Mouse (Mus musculus): ENCODE data around the gene Jakmip3. TPM values are rescaled to one million over a fixed set of nuclear protein-coding genes. Genes with fewer than 3 reads are reported as not detected.
A peak's percentile ranks its signal among the peaks of the same experiment; 100 is the strongest.

Jakmip3 gene
- polyA plus RNA-seq, 1 experiment from 2014 or later: 0.12 TPM

- no peaks in the 10 kb centered on the region for H3K4me1 ChIP-seq (ENCODE audit: control insufficient read depth, insufficient read depth, low read length)
- no peaks in the 10 kb centered on the region for H3K36me3 ChIP-seq (ENCODE audit: control insufficient read depth, insufficient read depth, low read length)
- H3K27me3 ChIP-seq (ENCODE audit: control insufficient read depth, insufficient read depth, low read length): no peaks in the 10 kb centered on the region
- H3K4me3 ChIP-seq (ENCODE audit: low read depth, low read length): no peak overlapping the region
- ATAC-seq (ENCODE audit: insufficient number of reproducible peaks, insufficient read depth, low FRiP score, low read depth): no peak
- no peaks in the 10 kb centered on the region for H3K9me3 ChIP-seq (ENCODE audit: control insufficient read depth, low read depth, low read length)
- WGBS: 68% methylated on average over 7 of the region's 7 CpGs
- no peak overlapping the region for H3K4me2 ChIP-seq (replicated peaks; ENCODE audit: low read depth, low read length)
- no peak overlapping the region for H3K27ac ChIP-seq (ENCODE audit: low read length)
- H3K9ac ChIP-seq (replicated peaks; ENCODE audit: low read depth, low read length): no peak overlapping the region
Observed at GRCm38 (mm10) chr7:139009786-139010502, 69.4 kb downstream of the Jakmip3 start.

DNA sequence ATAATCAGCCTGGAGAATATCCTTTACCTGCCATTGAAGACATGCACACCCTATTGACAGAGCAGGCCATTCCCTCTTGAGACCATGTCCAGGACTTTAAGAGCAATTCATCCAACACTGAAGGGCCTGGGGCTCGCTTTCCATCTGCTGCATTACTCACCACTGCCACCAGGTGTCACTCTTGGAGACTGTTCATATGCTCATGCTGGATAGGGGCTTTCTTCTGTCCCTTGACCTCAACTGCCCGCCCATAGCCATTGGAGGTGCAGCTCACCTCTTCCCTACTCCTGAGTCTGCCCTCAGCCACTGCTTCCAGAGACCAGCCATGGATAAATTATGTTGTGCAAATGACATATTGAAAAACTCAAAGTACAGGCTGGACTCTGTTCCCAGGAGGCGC is 70.5 kb downstream of the Jakmip3 start:
- 39% methylated on average over 3 of the region's 3 CpGs for WGBS

GRCm38 (mm10) chr7:139011586-139011985 is 71.1 kb downstream of the Jakmip3 start:
- H3K4me3 ChIP-seq (ENCODE audit: low read depth, low read length): no peak overlapping the region
- 88% methylated on average over 2 of the region's 2 CpGs for WGBS

More for the DNA sequence above, 70.5 kb downstream of the Jakmip3 start:
- Histone ChIP-seq H3K9me3 (ENCODE audit: control insufficient read depth, low read depth, low read length) (no peaks in the 10 kb centered on the region), H3K36me3 (ENCODE audit: control insufficient read depth, insufficient read depth, low read length) (no peaks in the 10 kb centered on the region), H3K4me2 (replicated peaks; ENCODE audit: low read depth, low read length) (no peak overlapping the region), H3K27me3 (ENCODE audit: control insufficient read depth, insufficient read depth, low read length) (no peaks in the 10 kb centered on the region), H3K4me1 (ENCODE audit: control insufficient read depth, insufficient read depth, low read length) (no peaks in the 10 kb centered on the region), H3K27ac (ENCODE audit: low read length) (no peak overlapping the region), H3K9ac (replicated peaks; ENCODE audit: low read depth, low read length) (no peak overlapping the region), H3K4me3 (ENCODE audit: low read depth, low read length) (no peak overlapping the region)
- ATAC-seq (ENCODE audit: insufficient number of reproducible peaks, insufficient read depth, low FRiP score, low read depth): no peak

DNA sequence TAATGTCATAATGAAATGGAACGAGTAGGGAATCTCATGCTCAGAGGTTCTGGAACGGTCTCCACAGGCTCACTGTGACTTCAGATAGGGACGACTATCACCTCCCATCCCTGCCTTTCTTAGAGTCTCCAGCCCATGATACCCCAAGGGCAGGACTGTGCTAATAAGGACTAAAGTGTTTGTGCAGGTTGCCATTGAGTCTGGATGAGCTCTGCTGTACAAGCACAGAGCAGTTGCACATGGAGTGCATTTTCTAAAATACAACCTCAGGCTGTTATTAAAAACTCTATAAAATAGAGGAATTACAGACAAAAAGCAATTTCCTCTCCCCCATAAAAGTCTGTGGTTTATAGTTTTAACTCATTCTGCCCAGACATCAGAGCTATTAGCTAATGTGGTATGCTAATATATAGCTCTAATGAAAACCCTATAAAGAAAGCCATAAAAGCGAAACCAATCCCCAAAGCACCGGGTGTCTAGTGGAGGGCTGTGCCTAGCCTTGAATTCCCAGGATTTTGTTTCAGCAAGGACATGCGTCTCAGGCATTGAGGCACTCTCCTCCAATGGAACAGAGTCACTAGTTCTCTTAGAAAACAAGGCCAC is 72.3 kb downstream of the Jakmip3 start:
- no peak overlapping the region for H3K4me3 ChIP-seq (ENCODE audit: low read depth, low read length)
- H3K9ac ChIP-seq (replicated peaks; ENCODE audit: low read depth, low read length): no peak overlapping the region
- H3K9me3 ChIP-seq (ENCODE audit: control insufficient read depth, low read depth, low read length): no peaks in the 10 kb centered on the region
- no peaks in the 10 kb centered on the region for H3K27me3 ChIP-seq (ENCODE audit: control insufficient read depth, insufficient read depth, low read length)
- no peak overlapping the region for H3K27ac ChIP-seq (ENCODE audit: low read length)
- no peak for ATAC-seq (ENCODE audit: insufficient number of reproducible peaks, insufficient read depth, low FRiP score, low read depth)
- 79% methylated on average over 6 of the region's 6 CpGs for WGBS
- H3K4me2 ChIP-seq (replicated peaks; ENCODE audit: low read depth, low read length): no peak overlapping the region
- H3K36me3 ChIP-seq (ENCODE audit: control insufficient read depth, insufficient read depth, low read length): no peaks in the 10 kb centered on the region
- no peaks in the 10 kb centered on the region for H3K4me1 ChIP-seq (ENCODE audit: control insufficient read depth, insufficient read depth, low read length)

More at GRCm38 (mm10) chr7:139011586-139011985, 71.1 kb downstream of the Jakmip3 start:
- no peak overlapping the region for H3K9ac ChIP-seq (replicated peaks; ENCODE audit: low read depth, low read length)
- no peak overlapping the region for H3K27ac ChIP-seq (ENCODE audit: low read length)
- H3K36me3 ChIP-seq (ENCODE audit: control insufficient read depth, insufficient read depth, low read length): no peaks in the 10 kb centered on the region
- H3K9me3 ChIP-seq (ENCODE audit: control insufficient read depth, low read depth, low read length): no peaks in the 10 kb centered on the region
- H3K27me3 ChIP-seq (ENCODE audit: control insufficient read depth, insufficient read depth, low read length): no peaks in the 10 kb centered on the region
- no peak for ATAC-seq (ENCODE audit: insufficient number of reproducible peaks, insufficient read depth, low FRiP score, low read depth)
- no peak overlapping the region for H3K4me2 ChIP-seq (replicated peaks; ENCODE audit: low read depth, low read length)
- no peaks in the 10 kb centered on the region for H3K4me1 ChIP-seq (ENCODE audit: control insufficient read depth, insufficient read depth, low read length)

DNA sequence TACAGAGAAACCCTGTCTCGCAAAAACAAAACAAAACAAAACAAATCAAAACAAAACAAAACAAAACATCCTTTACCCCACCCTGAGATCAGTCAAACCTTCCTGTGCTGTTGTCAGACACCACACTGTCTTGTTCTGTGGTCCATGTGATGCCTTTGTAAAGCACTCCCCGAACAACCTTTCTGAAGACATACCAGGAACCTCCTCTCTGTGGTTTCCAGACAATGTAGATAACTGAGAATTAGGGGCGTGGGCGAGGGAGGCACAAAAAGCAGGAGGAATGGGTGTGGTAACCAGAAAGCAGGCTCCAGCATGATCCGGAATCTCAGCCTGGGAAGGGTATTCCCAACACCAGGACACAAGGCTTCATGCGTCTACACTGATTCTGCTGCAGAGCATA is 74.6 kb downstream of the Jakmip3 start:
- Histone ChIP-seq H3K4me2 (replicated peaks; ENCODE audit: low read depth, low read length) (no peak overlapping the region), H3K9me3 (ENCODE audit: control insufficient read depth, low read depth, low read length) (no peaks in the 10 kb centered on the region), H3K27me3 (ENCODE audit: control insufficient read depth, insufficient read depth, low read length) (no peaks in the 10 kb centered on the region), H3K4me1 (ENCODE audit: control insufficient read depth, insufficient read depth, low read length) (no peaks in the 10 kb centered on the region), H3K36me3 (ENCODE audit: control insufficient read depth, insufficient read depth, low read length) (no peaks in the 10 kb centered on the region), H3K27ac (ENCODE audit: low read length) (no peak overlapping the region), H3K4me3 (ENCODE audit: low read depth, low read length) (no peak overlapping the region), H3K9ac (replicated peaks; ENCODE audit: low read depth, low read length) (no peak overlapping the region)
- WGBS: 81% methylated on average over 6 of the region's 6 CpGs
- no peak for ATAC-seq (ENCODE audit: insufficient number of reproducible peaks, insufficient read depth, low FRiP score, low read depth)

- no peak overlapping the region for H3K4me2 ChIP-seq (replicated peaks; ENCODE audit: low read depth, low read length)
- no peak overlapping the region for H3K27ac ChIP-seq (ENCODE audit: low read length)
- 62% methylated on average over 11 of the region's 11 CpGs for WGBS
Observed at GRCm38 (mm10) chr7:139016288-139016687, 75.8 kb downstream of the Jakmip3 start.

GRCm38 (mm10) chr7:139017249-139017903 is 76.8 kb downstream of the Jakmip3 start:
- Histone ChIP-seq H3K4me1 (ENCODE audit: control insufficient read depth, insufficient read depth, low read length) (0 out of 2 replicates have a peak, but pooled peaks cover 3% of the 10 kb centered on the region), H3K36me3 (ENCODE audit: control insufficient read depth, insufficient read depth, low read length) (no peaks in the 10 kb centered on the region), H3K9me3 (ENCODE audit: control insufficient read depth, low read depth, low read length) (no peaks in the 10 kb centered on the region), H3K27me3 (ENCODE audit: control insufficient read depth, insufficient read depth, low read length) (no peaks in the 10 kb centered on the region), H3K4me2 (replicated peaks; ENCODE audit: low read depth, low read length) (no peak overlapping the region), H3K4me3 (ENCODE audit: low read depth, low read length) (no peak overlapping the region), H3K9ac (replicated peaks; ENCODE audit: low read depth, low read length) (no peak overlapping the region), H3K27ac (ENCODE audit: low read length) (no peak overlapping the region)
- ATAC-seq (ENCODE audit: insufficient number of reproducible peaks, insufficient read depth, low FRiP score, low read depth): no peak
- WGBS: 69% methylated on average over 15 of the region's 15 CpGs

More at GRCm38 (mm10) chr7:139016288-139016687, 75.8 kb downstream of the Jakmip3 start:
- no peak for ATAC-seq (ENCODE audit: insufficient number of reproducible peaks, insufficient read depth, low FRiP score, low read depth)
- Histone ChIP-seq H3K9ac (replicated peaks; ENCODE audit: low read depth, low read length) (no peak overlapping the region), H3K4me3 (ENCODE audit: low read depth, low read length) (no peak overlapping the region), H3K27me3 (ENCODE audit: control insufficient read depth, insufficient read depth, low read length) (no peaks in the 10 kb centered on the region), H3K9me3 (ENCODE audit: control insufficient read depth, low read depth, low read length) (no peaks in the 10 kb centered on the region), H3K4me1 (ENCODE audit: control insufficient read depth, insufficient read depth, low read length) (0 out of 2 replicates have a peak, but pooled peaks cover 3% of the 10 kb centered on the region), H3K36me3 (ENCODE audit: control insufficient read depth, insufficient read depth, low read length) (no peaks in the 10 kb centered on the region)

GRCm38 (mm10) chr7:139020884-139021283 is 80.4 kb downstream of the Jakmip3 start:
- Histone ChIP-seq H3K9me3 (ENCODE audit: control insufficient read depth, low read depth, low read length) (no peaks in the 10 kb centered on the region), H3K36me3 (ENCODE audit: control insufficient read depth, insufficient read depth, low read length) (no peaks in the 10 kb centered on the region), H3K4me1 (ENCODE audit: control insufficient read depth, insufficient read depth, low read length) (0 out of 2 replicates have a peak, but pooled peaks cover 3% of the 10 kb centered on the region), H3K27ac (ENCODE audit: low read length) (no peak overlapping the region), H3K4me2 (replicated peaks; ENCODE audit: low read depth, low read length) (peak overlapping the region; percentile 30; the same call in 1 of the 2 replicates), H3K27me3 (ENCODE audit: control insufficient read depth, insufficient read depth, low read length) (no peaks in the 10 kb centered on the region), H3K4me3 (ENCODE audit: low read depth, low read length) (no peak overlapping the region), H3K9ac (replicated peaks; ENCODE audit: low read depth, low read length) (no peak overlapping the region)
- WGBS: 19% methylated on average over 20 of the region's 20 CpGs
- no peak for ATAC-seq (ENCODE audit: insufficient number of reproducible peaks, insufficient read depth, low FRiP score, low read depth)

Data from stomach, embryonic 14.5 days (tissue).